In genomic region chr8:11344459-11344858, GRCm38 (mm10) we compare ENCODE assay signal across 16 mouse cellular contexts. TPM values are rescaled to one million over a fixed set of nuclear protein-coding genes. Genes with fewer than 3 reads are reported as not detected.
"Had no signal": no experiment of that assay in that cellular context is flagged by ENCODE, and none has a peak within 500 bp of the region (broad histone marks: within the 10 kb centered on the region; RNA-seq: fewer than 3 reads in every experiment).

No protein-coding gene starts in this region.

- H3K27ac ChIP-seq: hindbrain, embryonic 15.5 days; left cerebral cortex, adult 2 months; limb, embryonic 10.5 days; liver, embryonic 15.5 days; lung, embryonic 15.5 days; macrophage; midbrain, embryonic 15.5 days; neural tube, embryonic 12.5 days had no signal

- H3K4me2 ChIP-seq: hindbrain, embryonic 15.5 days; liver, embryonic 11.5 days; liver, embryonic 15.5 days; lung, embryonic 15.5 days; midbrain, embryonic 11.5 days; midbrain, embryonic 15.5 days; neural tube, embryonic 12.5 days had no signal

- H3K27me3 ChIP-seq: hindbrain, embryonic 15.5 days; liver, embryonic 15.5 days; lung, embryonic 15.5 days; midbrain, embryonic 15.5 days; neural tube, embryonic 12.5 days had no signal

- H3K4me3 ChIP-seq: hindbrain, embryonic 15.5 days; left cerebral cortex, adult 2 months; limb, embryonic 10.5 days; liver, embryonic 15.5 days; lung, embryonic 15.5 days; midbrain, embryonic 15.5 days; neural tube, embryonic 12.5 days had no signal

- H3K4me1 ChIP-seq: hindbrain, embryonic 15.5 days; midbrain, embryonic 15.5 days had no signal

- H3K36me3 ChIP-seq: hindbrain, embryonic 15.5 days; liver, embryonic 15.5 days; lung, embryonic 15.5 days; midbrain, embryonic 15.5 days; neural tube, embryonic 12.5 days had no signal

- DNase-seq: retina, postnatal 1 day; right cerebral cortex, postnatal 4 days; spleen, adult 18-20 months; thymus, postnatal 36 days had no signal

- ATAC-seq: intestine, embryonic 16.5 days; midbrain, embryonic 15.5 days had no signal

- H3K9me3 ChIP-seq: hindbrain, embryonic 15.5 days; limb, embryonic 10.5 days; liver, embryonic 15.5 days; lung, embryonic 15.5 days; midbrain, embryonic 15.5 days; neural tube, embryonic 12.5 days had no signal

- H3K9ac ChIP-seq: hindbrain, embryonic 15.5 days; liver, embryonic 15.5 days; lung, embryonic 15.5 days; midbrain, embryonic 15.5 days; neural tube, embryonic 12.5 days had no signal

RNA-seq across cellular contexts. Expression of gene Col4a1, which starts 31.8 kb away (rescaled TPM):
- total RNA-seq: neutrophil, adult 5-6 weeks had no signal

RNA-seq across cellular contexts. Expression of gene Col4a2, which starts 31.9 kb away (rescaled TPM):
- total RNA-seq: neutrophil, adult 5-6 weeks had no signal
